Mouse (Mus musculus) heart, adult 9 months (tissue): ENCODE measurements around the gene Dyrk3.

ENCODE experiments used
- DNase-seq, 2 experiments: peaks; one replicate each; pipeline ENCODE4 v3.0.0; 2022; ENCODE audit warnings: low spot score in 2 of 2

Gene Dyrk3

DNA sequence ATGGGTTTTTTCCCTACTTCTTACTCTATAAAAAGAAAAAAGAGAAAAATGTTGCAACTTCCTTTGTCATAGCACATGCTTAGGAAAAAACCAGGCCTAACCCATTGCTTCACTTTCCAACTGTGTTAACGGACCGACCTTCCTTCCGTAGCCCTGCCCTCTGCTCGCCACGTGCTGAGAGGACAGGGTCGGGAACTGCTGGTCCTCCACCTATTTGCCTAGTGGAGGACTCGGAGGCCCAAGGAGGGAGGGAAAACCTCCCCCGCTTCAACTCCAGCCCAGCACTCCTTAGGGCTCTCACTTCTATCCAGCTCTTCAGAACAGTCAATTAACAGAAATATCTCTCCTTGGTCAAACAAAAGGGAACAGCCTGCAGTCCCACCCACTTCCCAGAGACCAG, 53.9 kb downstream of the Dyrk3 start:
- peak; percentile 64 to 70 for DNase-seq

GRCm38 (mm10) chr1:131083609-131084008, 54.5 kb downstream of the Dyrk3 start:
- DNase-seq, result no peak

DNA sequence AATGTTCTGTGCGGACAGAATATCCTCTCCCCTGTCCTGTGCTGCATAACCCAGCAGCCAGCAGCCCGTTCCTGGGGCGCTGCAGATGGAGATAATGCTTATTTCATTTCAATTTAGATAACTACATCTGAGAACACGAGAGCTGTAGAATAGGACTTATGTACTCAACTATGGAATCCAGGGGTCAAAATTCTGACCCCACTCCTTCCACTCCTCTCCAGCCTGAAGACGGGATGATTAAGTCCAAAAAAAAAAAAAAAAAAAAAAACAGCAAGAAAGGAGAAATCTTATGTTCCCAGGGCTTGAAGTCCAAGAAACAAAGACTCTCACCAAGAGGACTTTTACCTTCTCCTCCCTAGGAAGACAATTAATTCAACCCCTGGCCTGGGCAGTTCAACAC, 55.0 kb downstream of the Dyrk3 start:
- no peak for DNase-seq

GRCm38 (mm10) chr1:131080686-131081085, 57.5 kb downstream of the Dyrk3 start:
- no peak for DNase-seq

- DNase-seq, result no peak
Observed at GRCm38 (mm10) chr1:131079762-131080161, 58.4 kb downstream of the Dyrk3 start.

DNA sequence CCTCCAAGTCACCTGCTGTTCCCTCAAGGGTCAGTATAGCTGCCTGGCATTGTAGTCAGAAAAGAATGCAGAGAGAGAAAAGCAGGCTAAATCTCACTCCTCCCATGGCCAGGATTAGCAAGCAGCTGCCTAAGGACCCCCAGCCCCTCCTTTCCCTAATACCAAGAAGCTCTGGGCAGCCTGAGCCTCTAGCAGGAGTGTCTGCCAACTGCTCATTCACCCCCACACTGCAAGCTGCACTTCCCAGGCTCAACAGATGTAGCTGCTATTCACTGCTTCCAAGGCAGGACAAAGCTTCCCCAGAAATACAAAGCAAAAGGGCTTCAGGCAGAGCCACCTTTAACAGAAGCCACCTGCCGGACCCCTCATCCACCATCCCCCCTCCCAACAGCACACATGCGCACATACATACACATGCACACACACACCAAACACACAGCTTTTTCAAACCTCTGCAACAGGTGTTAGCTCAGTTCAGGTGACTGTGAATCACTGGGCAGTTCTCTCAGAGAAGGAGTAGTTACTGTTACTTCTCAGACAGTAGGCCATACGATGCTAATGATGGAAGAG, 59.3 kb downstream of the Dyrk3 start:
- no peak for DNase-seq
